Mouse (Mus musculus): ENCODE results near the gene Pagr1a.

Pagr1a gene

GRCm38 (mm10) chr7:126988816-126989215 is 28.3 kb downstream of the Pagr1a start:
- DNase-seq = no peak

- DNase-seq = peak; percentile 82
Measured at GRCm38 (mm10) chr7:126986319-126986718, 30.8 kb downstream of the Pagr1a start.

GRCm38 (mm10) chr7:126984667-126985444 is 32.3 kb downstream of the Pagr1a start:
- no peak for DNase-seq

- no peak for DNase-seq
Measured at GRCm38 (mm10) chr7:126983113-126983512, 34.0 kb downstream of the Pagr1a start.

GRCm38 (mm10) chr7:126982054-126982453 is 35.1 kb downstream of the Pagr1a start:
- no peak for DNase-seq

- no peak for DNase-seq
Measured at GRCm38 (mm10) chr7:126981601-126982000, 35.6 kb downstream of the Pagr1a start.

- no peak for DNase-seq
Measured at GRCm38 (mm10) chr7:126978841-126979240, 38.3 kb downstream of the Pagr1a start.

- no peak for DNase-seq
Measured at GRCm38 (mm10) chr7:126976878-126977459, 40.2 kb downstream of the Pagr1a start.

GRCm38 (mm10) chr7:126975950-126976866 is 40.9 kb downstream of the Pagr1a start, which contains the start of gene Cdiptos:
Gene Cdiptos (minus strand): TSS chr7:126976098.
- peak; percentile 95 for DNase-seq

- DNase-seq = no peak
Measured at GRCm38 (mm10) chr7:126975893-126975949, 41.4 kb downstream of the Pagr1a start, which contains the start of gene Cdipt. Gene Cdipt (plus strand): TSS chr7:126975914.

- no peak for DNase-seq
Measured at GRCm38 (mm10) chr7:126975493-126975892, 41.7 kb downstream of the Pagr1a start.

GRCm38 (mm10) chr7:126967361-126967760 is 49.8 kb downstream of the Pagr1a start:
- no peak for DNase-seq

- DNase-seq = peak; percentile 68
Measured at GRCm38 (mm10) chr7:126965568-126965967, 51.6 kb downstream of the Pagr1a start.
